Mouse (Mus musculus) gastrocnemius, adult 2 months (tissue): ENCODE results near the gene Gm42372. TPM values are rescaled to one million over a fixed set of nuclear protein-coding genes. Genes with fewer than 3 reads are reported as not detected.

ENCODE experiments used
- DNase-seq: peaks from one replicate; pipeline ENCODE4 v3.0.0; 2022
- H3K27ac ChIP-seq: fragments of 200-600 bp; 2 replicates; pipeline ENCODE4 v1.8.1; 2022; ENCODE audit warnings: mild to moderate bottlenecking
- H3K4me3 ChIP-seq: fragments of 200-600 bp; 2 replicates; pipeline ENCODE4 v1.8.1; 2022; ENCODE audit warnings: mild to moderate bottlenecking, moderate library complexity
- CTCF ChIP-seq: fragments of 200-600 bp; IDR thresholded peaks from 2 replicates; pipeline ENCODE4 v1.8.1; 2022; ENCODE audit warnings: antibody characterized with exemption, mild to moderate bottlenecking, moderate library complexity
- intact Hi-C: fragments of 180-260 bp; cut with DNase I; formaldehyde crosslinking; loops from one replicate; pipeline ENCODE4 v1.15.1; 2025
- total RNA-seq, 2 experiments: library from RNA; stranded (reverse); gene quantifications; 2 replicates each; pipeline ENCODE4 v1.2.3; 2021

Gm42372 gene
- total RNA-seq, 2 experiments from 2014 or later = not detected

DNA sequence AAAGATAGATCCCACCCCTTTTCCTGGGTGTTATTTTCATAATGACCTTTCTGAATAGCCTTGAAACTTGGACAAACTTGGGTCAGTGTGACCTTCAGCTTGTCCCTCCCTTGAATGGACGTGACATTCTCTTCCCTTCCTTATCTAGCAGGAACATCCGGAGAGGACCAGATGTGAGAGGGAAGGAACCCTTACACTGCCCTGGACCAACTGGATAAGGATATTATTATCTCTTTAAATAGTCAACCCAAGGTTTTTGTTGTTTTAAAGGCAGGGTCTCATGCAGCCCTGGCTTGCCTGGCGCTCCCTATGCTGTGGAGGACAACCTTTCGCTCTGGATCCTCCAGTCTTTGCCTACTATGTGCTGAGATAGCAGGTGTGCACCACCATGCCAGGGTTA lies 16.3 kb downstream of the Gm42372 start:
- no peak for TF ChIP-seq CTCF
- intact Hi-C loops = loop anchor here (1.0 kb wide), 2 partner anchors 48 to 66 kb away; no protein-coding TSS in a partner anchor
- DNase-seq = no peak
- no peak overlapping the region for H3K4me3 ChIP-seq
- H3K27ac ChIP-seq = no peak overlapping the region

DNA sequence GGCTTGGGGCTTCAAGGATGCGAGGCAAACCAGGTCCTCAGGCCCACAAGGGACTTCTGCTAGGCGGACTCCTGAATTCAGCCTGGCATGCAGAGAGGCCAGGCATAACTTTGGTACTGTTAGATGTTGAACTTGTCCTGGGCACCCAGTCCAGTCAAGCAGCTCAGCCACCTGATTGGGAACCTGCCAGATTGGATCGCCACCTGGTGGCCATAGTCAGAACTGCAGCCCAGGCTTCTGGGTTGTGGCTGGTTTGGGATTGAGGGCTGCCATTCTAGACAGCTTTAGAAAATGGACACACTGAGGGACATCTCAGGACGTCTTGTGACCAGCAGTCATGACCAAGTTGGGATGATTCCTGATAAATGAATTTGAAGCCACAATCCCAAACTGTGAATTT lies 16.8 kb downstream of the Gm42372 start:
- peak; percentile 100 for TF ChIP-seq CTCF
- Histone ChIP-seq H3K27ac (no peak overlapping the region), H3K4me3 (no peak overlapping the region)
- intact Hi-C loops = loop anchor here (1.0 kb wide), 2 partner anchors 48 to 66 kb away; no protein-coding TSS in a partner anchor
- peak; percentile 85 for DNase-seq

DNA sequence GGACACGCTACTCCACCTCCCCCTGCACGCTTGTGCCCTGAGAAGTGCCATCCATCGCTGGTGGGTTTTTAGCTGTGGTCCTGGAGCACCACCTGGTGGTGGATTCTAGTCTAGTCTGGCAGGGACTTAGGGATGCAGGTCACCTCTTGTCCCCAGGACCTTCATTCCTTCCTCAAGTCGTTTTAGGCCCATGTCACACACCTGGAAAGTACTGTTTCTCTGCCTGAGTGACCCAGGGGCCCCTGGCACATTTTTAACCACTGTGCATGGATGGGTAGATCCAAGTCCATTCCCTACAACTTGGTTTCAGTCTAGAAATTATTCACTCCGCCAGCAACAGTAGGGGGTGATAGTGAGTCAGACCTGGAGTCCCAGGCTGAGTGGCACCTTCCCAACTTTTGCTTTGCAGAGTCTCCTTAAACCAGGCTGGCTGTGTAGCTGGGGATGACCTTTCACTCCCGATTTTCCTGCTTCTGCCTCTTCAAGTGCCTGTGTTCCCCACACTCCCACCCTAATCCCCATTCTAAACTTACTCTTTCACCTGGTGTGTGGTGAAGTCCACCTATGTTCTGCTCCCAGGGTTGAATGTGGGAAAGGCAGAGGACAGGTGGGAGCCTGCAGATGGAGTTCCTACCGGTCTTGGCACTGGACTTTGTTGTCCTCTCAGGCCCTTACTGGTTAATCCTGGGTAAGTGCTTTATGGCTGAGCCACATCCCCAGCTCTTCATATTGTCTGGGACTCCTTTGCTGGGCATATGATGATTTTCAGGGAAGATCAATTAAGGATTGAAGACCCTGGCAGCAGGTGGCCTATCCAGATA lies 19.7 kb downstream of the Gm42372 start:
- Histone ChIP-seq H3K27ac (peak overlapping the region; percentile 66), H3K4me3 (no peak overlapping the region)
- TF ChIP-seq CTCF = peak; percentile 77
- intact Hi-C loops = loop anchor here (1.0 to 2.0 kb wide), 4 partner anchors 49 to 71 kb away; no protein-coding TSS in a partner anchor
- peak; percentile 84 for DNase-seq

DNA sequence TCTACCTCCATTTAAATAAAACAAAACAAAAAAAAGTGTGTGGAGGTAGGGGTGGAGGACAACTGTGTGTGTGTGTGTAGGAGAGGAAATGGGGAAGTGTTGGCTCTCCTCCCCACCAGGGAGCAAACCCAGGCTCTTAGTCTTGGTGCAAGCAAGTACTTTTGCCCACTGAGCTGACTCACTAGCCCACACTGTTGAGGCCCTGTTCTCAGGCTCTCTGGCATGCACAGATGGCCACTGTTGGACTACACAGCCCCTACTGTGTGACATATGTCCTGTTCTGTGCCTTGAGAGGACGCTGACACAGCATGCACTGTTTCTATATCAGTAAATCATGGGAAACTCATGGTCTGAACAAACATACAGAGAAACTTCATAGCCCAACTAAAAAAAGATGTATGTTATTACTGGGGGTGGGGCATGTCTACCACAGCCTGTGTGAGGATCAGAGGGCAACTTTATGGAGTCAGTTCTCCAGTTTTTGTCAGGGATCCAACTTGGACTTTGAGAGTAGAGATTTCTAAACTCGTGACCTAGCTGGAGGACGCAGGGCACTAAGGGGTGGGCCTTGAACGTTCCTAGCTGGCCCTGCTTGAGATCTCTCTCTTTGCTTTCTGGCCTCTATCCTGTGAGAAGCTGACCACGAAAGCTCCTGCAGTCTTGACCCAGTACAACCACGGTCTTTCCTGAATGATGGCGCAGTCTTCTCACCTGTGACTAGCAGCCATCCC lies 20.5 kb downstream of the Gm42372 start:
- no peak for TF ChIP-seq CTCF
- H3K4me3 ChIP-seq = no peak overlapping the region
- DNase-seq = no peak
- intact Hi-C loops = loop anchor here (2.0 kb wide), 1 partner anchor 63 kb away; no protein-coding TSS in a partner anchor
- peak overlapping the region; percentile 66 for H3K27ac ChIP-seq

DNA sequence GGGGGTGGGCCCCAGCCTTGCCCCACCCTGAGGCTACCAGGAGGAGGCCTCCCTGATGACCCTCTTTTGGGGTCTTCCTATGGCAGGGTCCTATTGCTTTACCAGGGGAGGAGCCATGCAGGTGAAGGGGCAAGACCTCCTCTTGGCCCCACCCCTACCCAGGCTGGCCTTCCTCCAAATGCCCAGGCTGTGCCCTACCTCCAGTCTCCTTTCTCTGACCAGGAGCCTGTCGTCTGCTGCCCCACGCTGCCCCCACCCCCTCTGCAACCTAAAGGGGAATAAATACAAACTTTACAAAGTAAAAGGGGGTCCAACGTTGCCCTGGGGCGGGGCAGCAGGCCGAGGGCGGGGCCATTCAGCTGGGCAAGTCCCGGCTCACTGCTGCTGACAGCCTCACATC lies 21.8 kb downstream of the Gm42372 start:
- intact Hi-C loops = no loop called here
- no peak overlapping the region for H3K27ac ChIP-seq
- TF ChIP-seq CTCF = no peak

DNA sequence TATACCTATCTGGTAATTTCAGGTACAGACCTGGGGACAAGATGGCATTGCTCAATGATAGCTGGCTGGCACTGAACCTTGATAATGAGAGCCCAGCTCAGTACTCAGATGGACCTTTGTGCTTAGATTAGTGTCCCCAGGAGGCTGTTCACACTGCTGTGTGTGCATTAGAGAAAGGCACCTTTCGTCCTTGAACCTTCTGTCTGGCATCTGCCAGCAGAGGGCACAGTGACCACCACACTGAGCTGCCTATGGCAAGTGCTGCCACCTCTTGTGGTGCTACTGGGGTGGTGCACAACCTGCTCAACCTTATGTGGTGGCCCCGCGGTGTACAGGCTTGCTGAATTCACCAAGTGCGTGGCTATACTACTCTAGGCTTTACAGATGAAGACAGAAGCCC lies 24.4 kb downstream of the Gm42372 start:
- Histone ChIP-seq H3K4me3 (no peak overlapping the region), H3K27ac (no peak overlapping the region)
- intact Hi-C loops = no loop called here
- peak; percentile 57 for TF ChIP-seq CTCF
- DNase-seq = no peak

More for the DNA sequence above, 21.8 kb downstream of the Gm42372 start:
- H3K4me3 ChIP-seq = no peak overlapping the region
- DNase-seq = no peak

DNA sequence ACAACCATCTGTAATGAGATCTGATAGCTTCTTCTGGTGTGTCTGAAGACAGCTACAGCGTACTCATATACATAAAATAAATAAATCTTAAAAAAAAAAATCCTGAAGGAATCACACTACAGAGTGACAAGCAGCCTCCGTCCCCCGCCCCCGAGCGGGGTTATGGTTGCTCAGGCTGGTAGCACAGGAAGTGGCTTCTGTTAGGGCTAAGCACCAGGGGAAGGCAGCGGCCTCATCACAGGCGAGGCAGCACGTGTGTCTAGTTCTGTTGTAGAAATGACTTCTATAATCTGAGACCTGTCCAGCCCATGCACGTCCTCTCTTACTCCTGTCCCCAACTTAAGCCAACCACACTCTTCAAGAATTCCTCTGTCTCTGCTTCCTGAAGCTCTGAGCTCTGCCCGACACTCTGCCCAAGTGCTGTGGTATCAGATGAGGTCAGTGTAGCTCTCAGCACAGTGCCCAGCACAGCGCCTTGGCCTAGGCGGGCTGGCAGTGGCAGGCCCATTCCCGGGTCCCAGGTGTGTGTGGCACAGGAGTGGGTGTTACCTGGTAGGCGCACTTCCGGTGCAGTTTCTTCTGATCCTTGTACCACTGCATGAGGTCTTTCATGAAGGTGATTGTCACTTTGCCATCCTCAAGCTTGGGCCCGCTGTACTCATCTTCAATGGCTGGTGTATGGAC lies 26.6 kb downstream of the Gm42372 start:
- DNase-seq = no peak
- TF ChIP-seq CTCF = no peak
- H3K4me3 ChIP-seq = no peak overlapping the region
- no peak overlapping the region for H3K27ac ChIP-seq
- intact Hi-C loops = no loop called here

DNA sequence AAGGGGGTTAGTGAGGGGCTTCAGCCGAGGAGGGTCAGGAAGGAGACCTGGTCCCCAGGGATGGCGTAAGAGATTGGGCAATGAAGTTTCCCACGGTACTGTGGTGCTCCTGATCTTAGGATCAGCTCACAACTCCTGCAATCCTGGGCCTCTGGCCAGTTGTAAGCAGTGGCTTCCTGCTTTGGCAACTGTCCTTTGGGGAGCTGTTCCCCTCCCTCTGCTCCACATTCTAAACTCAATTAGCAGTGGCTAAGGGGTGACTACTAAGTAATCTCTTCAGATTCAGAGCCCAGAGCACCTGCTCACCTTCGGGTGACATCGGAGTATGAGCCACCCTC lies 27.1 kb downstream of the Gm42372 start:
- H3K4me3 ChIP-seq = no peak overlapping the region
- intact Hi-C loops = no loop called here
- TF ChIP-seq CTCF = no peak
- no peak for DNase-seq
- no peak overlapping the region for H3K27ac ChIP-seq

DNA sequence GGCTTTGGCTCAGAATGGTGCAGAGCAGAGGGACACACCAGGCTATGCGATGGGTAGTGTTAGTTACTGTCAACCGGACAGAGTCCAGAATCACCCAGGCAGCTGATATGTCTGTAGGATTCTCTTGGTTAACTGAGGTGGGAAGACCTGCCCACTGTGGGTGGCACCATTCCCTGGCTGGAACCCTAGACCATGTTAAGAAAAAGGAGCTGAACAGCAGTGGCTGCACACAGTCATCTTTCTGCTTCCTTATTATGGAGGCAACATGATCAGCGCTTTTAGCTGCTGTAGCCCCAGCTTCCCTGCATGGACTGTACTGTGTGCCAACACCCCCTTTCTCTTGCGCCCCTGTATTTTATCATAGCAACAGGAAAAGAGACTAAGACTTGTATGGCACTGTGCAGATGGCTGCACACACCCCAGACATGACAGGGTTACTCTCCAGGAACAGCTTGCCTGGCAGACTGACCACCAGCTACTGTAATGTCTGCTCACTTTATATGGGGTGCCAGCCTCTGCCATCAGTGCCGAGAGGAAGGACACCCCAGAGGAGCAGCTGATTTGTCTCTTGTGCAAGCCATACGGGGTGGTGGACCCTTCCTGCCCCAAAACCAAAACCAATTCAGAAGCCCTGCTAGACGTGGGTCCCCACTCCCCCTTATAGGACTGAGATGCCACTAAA lies 29.2 kb downstream of the Gm42372 start:
- no peak for TF ChIP-seq CTCF
- intact Hi-C loops = no loop called here
- no peak overlapping the region for H3K4me3 ChIP-seq
- no peak overlapping the region for H3K27ac ChIP-seq
- no peak for DNase-seq

DNA sequence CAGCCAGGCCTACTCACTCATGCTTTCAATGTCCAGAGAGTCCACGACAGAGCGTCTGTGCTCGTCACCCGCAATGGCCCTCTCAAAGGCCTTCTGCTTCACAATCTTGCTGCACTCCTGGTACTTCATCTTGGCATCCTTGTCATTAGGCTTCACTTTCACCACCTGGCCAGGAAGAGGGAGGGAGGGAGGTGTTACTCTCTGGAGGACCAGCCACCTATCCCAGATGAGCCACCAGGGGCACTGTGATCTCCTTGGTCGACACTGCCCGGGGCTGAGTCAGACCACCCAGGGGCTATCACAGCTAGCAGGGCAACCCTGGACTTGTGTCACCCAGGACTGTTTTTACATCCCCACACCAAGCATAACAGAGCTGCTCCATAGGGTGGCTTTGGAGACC lies 32.5 kb downstream of the Gm42372 start:
- TF ChIP-seq CTCF = peak; percentile 21; the same call in 1 of the 2 replicates
- no peak for DNase-seq
- Histone ChIP-seq H3K4me3 (no peak overlapping the region), H3K27ac (peak overlapping the region; percentile 75; the same call in 1 of the 2 replicates)
- intact Hi-C loops = no loop called here

DNA sequence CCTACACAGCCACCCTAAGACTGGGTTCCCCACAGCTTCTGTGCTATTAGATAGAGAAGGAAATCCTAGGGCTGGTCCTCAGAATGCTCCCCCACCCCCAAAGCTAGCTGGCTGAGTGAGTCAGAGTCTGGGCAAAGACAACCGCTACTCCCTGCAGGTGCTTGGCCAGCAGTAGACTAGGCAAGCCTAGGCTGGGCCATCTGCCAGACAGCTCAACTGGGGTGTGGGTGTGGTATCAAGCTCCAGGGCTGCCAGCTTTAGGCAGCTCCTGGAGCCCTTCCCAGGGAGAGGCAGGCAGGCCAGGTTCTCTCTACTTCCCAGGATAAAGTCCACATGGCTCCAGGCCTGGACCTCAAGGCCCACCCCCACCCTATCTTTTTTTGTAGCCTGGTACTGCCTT lies 34.1 kb downstream of the Gm42372 start:
- Histone ChIP-seq H3K27ac (peak overlapping the region; percentile 75), H3K4me3 (no peak overlapping the region)
- TF ChIP-seq CTCF = no peak
- intact Hi-C loops = no loop called here
- DNase-seq = peak; percentile 98

DNA sequence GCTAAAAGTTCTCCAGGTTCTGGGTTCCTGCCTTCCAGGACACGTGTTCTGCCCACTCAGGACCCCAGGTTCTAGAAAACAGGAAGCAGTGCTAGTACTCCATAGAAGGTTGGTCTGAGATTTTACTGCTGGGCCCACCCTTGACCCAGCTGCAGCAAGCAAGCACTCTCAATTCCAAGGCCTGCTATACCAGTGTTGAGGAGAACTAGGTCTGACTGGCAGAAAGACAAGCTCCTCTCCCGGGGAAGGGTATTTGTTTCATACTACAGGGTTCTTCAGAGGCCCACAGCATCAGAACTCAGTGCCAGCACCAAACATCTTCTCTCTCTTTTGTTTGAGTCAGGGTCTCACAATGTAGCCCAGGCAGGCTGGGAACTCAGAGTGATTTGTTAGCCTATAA lies 35.0 kb downstream of the Gm42372 start:
- H3K27ac ChIP-seq = peak overlapping the region; percentile 75
- intact Hi-C loops = no loop called here
- no peak for TF ChIP-seq CTCF
- peak; percentile 15 for DNase-seq
- H3K4me3 ChIP-seq = no peak overlapping the region
